ENCODE assay signal across 27 mouse cellular contexts in genomic region chr4:62277222-62277621, GRCm38 (mm10). TPM values are rescaled to one million over a fixed set of nuclear protein-coding genes. Genes with fewer than 3 reads are reported as not detected.
A peak's percentile ranks its signal among the peaks of the same experiment; 100 is the strongest.
DNase-seq lines count a peak whose midpoint lies in the region; ATAC-seq and TF ChIP-seq lines count a peak whose summit lies in the region.
"Had no signal": no experiment of that assay in that cellular context is flagged by ENCODE, and none has a peak within 500 bp of the region (broad histone marks: within the 10 kb centered on the region; RNA-seq: fewer than 3 reads in every experiment).

No protein-coding gene starts in this region.

- no peak for ATAC-seq in kidney, postnatal 0 days (replicated peaks; ENCODE audit: low FRiP score, low read depth)
- no peak for ATAC-seq in lung, embryonic 15.5 days (ENCODE audit: borderline replicate concordance, extremely low read depth, low FRiP score, low TSS enrichment)
- ATAC-seq in forebrain, embryonic 13.5 days: no peak
- ATAC-seq: forebrain, embryonic 16.5 days had no signal

- no peak overlapping the region for H3K4me3 ChIP-seq in kidney, postnatal 0 days (replicated peaks; ENCODE audit: low read depth, low read length)
- no peak overlapping the region for H3K4me3 ChIP-seq in kidney, adult 2 months (ENCODE audit: insufficient read depth, low read depth, low read length)
- no peak overlapping the region for H3K4me3 ChIP-seq in lung, embryonic 15.5 days
- H3K4me3 ChIP-seq in testis, adult 2 months (ENCODE audit: control insufficient read depth, low read depth, low read length): no peak overlapping the region
- no peak overlapping the region for H3K4me3 ChIP-seq in forebrain, embryonic 13.5 days
- H3K4me3 ChIP-seq: embryonic facial prominence, embryonic 10.5 days; limb, embryonic 13.5 days; liver, embryonic 15.5 days; myocyte; neural tube, embryonic 13.5 days had no signal

- no peak overlapping the region for H3K9ac ChIP-seq in kidney, postnatal 0 days (ENCODE audit: low read depth, low read length)
- H3K9ac ChIP-seq in lung, embryonic 15.5 days: no peak overlapping the region
- no peak overlapping the region for H3K9ac ChIP-seq in forebrain, embryonic 13.5 days
- H3K9ac ChIP-seq: hindbrain, embryonic 14.5 days; limb, embryonic 13.5 days; liver, embryonic 15.5 days; neural tube, embryonic 13.5 days had no signal

- WGBS in kidney, postnatal 0 days: 78% methylated on average over 3 of the region's 3 CpGs
- 76% methylated on average over 3 of the region's 3 CpGs for WGBS in kidney, adult 2 months
- WGBS in lung, embryonic 15.5 days: 59% methylated on average over 3 of the region's 3 CpGs
- 61% methylated on average over 3 of the region's 3 CpGs for WGBS in forebrain, embryonic 13.5 days

- TF ChIP-seq POLR2A in kidney, adult 2 months (IDR thresholded peaks at IDR 0.05; ENCODE audit: low read depth, low read length): no peak
- no peak for TF ChIP-seq POLR2A in testis, adult 2 months (IDR thresholded peaks at IDR 0.05; ENCODE audit: control insufficient read depth, low read depth, low read length)
- no peak for TF ChIP-seq POLR2A in brain, embryonic 14.5 days (IDR thresholded peaks at IDR 0.05; ENCODE audit: borderline replicate concordance, extremely low read depth, insufficient read depth, insufficient read length, poor library complexity, severe bottlenecking)

- no peak for DNase-seq in kidney, postnatal 0 days (ENCODE audit: low spot score)
- DNase-seq in kidney, adult 2 months: no peak
- no peak for DNase-seq in lung, adult 18-20 months
- no peak for DNase-seq in testis, postnatal 14 days (ENCODE audit: low spot score)
- no peak for DNase-seq in brain, embryonic 14.5 days (ENCODE audit: low read depth)
- DNase-seq: adrenal gland, postnatal 25 days; cerebellum, adult 11 months; cerebellum, adult 9-11 months; gastrocnemius, postnatal 14 days; heart, postnatal 36 days; layer of hippocampus, adult 9-11 months; midbrain, embryonic 14.5 days; retina, postnatal 1 day; right cerebral cortex, postnatal 25 days; thymus, adult 2 months; thymus, postnatal 4 days had no signal

- no peaks in the 10 kb centered on the region for H3K27me3 ChIP-seq in kidney, postnatal 0 days (ENCODE audit: insufficient read depth, low read length)
- H3K27me3 ChIP-seq in kidney, adult 2 months (replicated peaks; ENCODE audit: control insufficient read depth, insufficient read depth, low read length): no peaks in the 10 kb centered on the region
- no peaks in the 10 kb centered on the region for H3K27me3 ChIP-seq in lung, embryonic 15.5 days
- no peaks in the 10 kb centered on the region for H3K27me3 ChIP-seq in testis, adult 2 months (ENCODE audit: control insufficient read depth, insufficient read depth, low read length)
- H3K27me3 ChIP-seq in forebrain, embryonic 13.5 days: no peaks in the 10 kb centered on the region
- H3K27me3 ChIP-seq: CH12.LX; limb, embryonic 13.5 days; liver, embryonic 15.5 days; neural tube, embryonic 13.5 days had no signal

- TF ChIP-seq CTCF in kidney, postnatal 0 days (IDR thresholded peaks at IDR 0.05; ENCODE audit: low read depth): peak; percentile 23; the same call in 1 of the 2 replicates
- TF ChIP-seq CTCF in kidney, adult 2 months (conservative IDR thresholded peaks at IDR 0.05; ENCODE audit: insufficient read depth, insufficient read length, low read depth, low read length): no peak
- TF ChIP-seq CTCF in testis, adult 2 months (IDR thresholded peaks at IDR 0.05; ENCODE audit: control insufficient read depth, insufficient read depth, insufficient replicate concordance, low read depth, low read length): peak; percentile 41; the same call in 1 of the 2 replicates
- TF ChIP-seq CTCF in brain, embryonic 14.5 days (IDR thresholded peaks at IDR 0.05; ENCODE audit: borderline replicate concordance, extremely low read depth, insufficient read depth, insufficient read length): 0 out of 2 replicates have a peak, but pooled peaks have one; percentile 4

- no peak overlapping the region for H3K27ac ChIP-seq in kidney, postnatal 0 days
- no peak overlapping the region for H3K27ac ChIP-seq in kidney, adult 2 months (ENCODE audit: insufficient read depth, low read depth, low read length)
- peak overlapping the region; percentile 71; the same call in 1 of the 2 replicates for H3K27ac ChIP-seq in lung, embryonic 15.5 days
- no peak overlapping the region for H3K27ac ChIP-seq in testis, adult 2 months (ENCODE audit: control insufficient read depth, insufficient read depth, low read depth, low read length)
- H3K27ac ChIP-seq in forebrain, embryonic 13.5 days: no peak overlapping the region
- H3K27ac ChIP-seq: embryonic facial prominence, embryonic 10.5 days; hindbrain, embryonic 14.5 days; limb, embryonic 13.5 days; liver, embryonic 15.5 days; neural tube, embryonic 13.5 days had no signal

- H3K4me2 ChIP-seq in kidney, postnatal 0 days (ENCODE audit: low read length): no peak overlapping the region
- no peak overlapping the region for H3K4me2 ChIP-seq in lung, embryonic 15.5 days
- H3K4me2 ChIP-seq in forebrain, embryonic 13.5 days: no peak overlapping the region
- H3K4me2 ChIP-seq: hindbrain, embryonic 14.5 days; limb, embryonic 13.5 days; liver, embryonic 15.5 days; neural tube, embryonic 13.5 days had no signal

- no peaks in the 10 kb centered on the region; the same call in 1 of the 2 replicates for H3K4me1 ChIP-seq in kidney, postnatal 0 days (replicated peaks; ENCODE audit: insufficient read depth, low read length)
- H3K4me1 ChIP-seq in kidney, adult 2 months (ENCODE audit: control insufficient read depth, insufficient read depth, low read length): peaks cover 6% of the 10 kb centered on the region
- peaks cover 1% of the 10 kb centered on the region; the same call in 1 of the 2 replicates for H3K4me1 ChIP-seq in lung, embryonic 15.5 days
- peaks cover 5% of the 10 kb centered on the region for H3K4me1 ChIP-seq in testis, adult 2 months (ENCODE audit: control insufficient read depth, insufficient read depth, low read length)
- H3K4me1 ChIP-seq in forebrain, embryonic 13.5 days: peaks cover 6% of the 10 kb centered on the region
- H3K4me1 ChIP-seq: limb, embryonic 13.5 days had no signal

- H3K36me3 ChIP-seq in kidney, postnatal 0 days (ENCODE audit: insufficient read depth, low read length): no peaks in the 10 kb centered on the region
- H3K36me3 ChIP-seq in kidney, adult 2 months (ENCODE audit: control insufficient read depth, insufficient read depth, low read length): no peaks in the 10 kb centered on the region
- no peaks in the 10 kb centered on the region for H3K36me3 ChIP-seq in lung, embryonic 15.5 days
- H3K36me3 ChIP-seq in testis, adult 2 months (ENCODE audit: control insufficient read depth, insufficient read depth, low read length): no peaks in the 10 kb centered on the region
- H3K36me3 ChIP-seq in forebrain, embryonic 13.5 days (ENCODE audit: poor library complexity, severe bottlenecking): no peaks in the 10 kb centered on the region
- H3K36me3 ChIP-seq: embryonic facial prominence, embryonic 10.5 days; limb, embryonic 13.5 days; liver, embryonic 15.5 days; neural tube, embryonic 13.5 days had no signal

- no peaks in the 10 kb centered on the region for H3K9me3 ChIP-seq in kidney, postnatal 0 days (replicated peaks; ENCODE audit: low read length)
- H3K9me3 ChIP-seq in lung, embryonic 15.5 days: no peaks in the 10 kb centered on the region
- H3K9me3 ChIP-seq in forebrain, embryonic 13.5 days (replicated peaks): no peaks in the 10 kb centered on the region
- H3K9me3 ChIP-seq: embryonic facial prominence, embryonic 10.5 days; limb, embryonic 13.5 days; liver, embryonic 15.5 days; neural tube, embryonic 13.5 days had no signal

RNA-seq across cellular contexts. Expression of gene Slc31a2, which starts 14.9 kb away (rescaled TPM):
- polyA plus RNA-seq in kidney, postnatal 0 days (2015; fragmentation: Nextera tagmentation; extraction: Ambion mirVana): 18.1 and 19.3 TPM in 2 replicates
- polyA plus RNA-seq in kidney, adult 2 months (2012; rRNA removed): 26.6 and 33.0 TPM in 2 replicates
- 18.1 and 22.4 TPM in 2 replicates for polyA plus RNA-seq in lung, embryonic 15.5 days (2015; fragmentation: Nextera tagmentation; extraction: Ambion mirVana)
- polyA plus RNA-seq in testis, adult 2 months (2012; rRNA removed): 35.2 and 35.6 TPM in 2 replicates
- polyA plus RNA-seq in brain, embryonic 14.5 days (2012; rRNA removed): 12.0 and 12.4 TPM in 2 replicates
- 8.0 and 8.1 TPM in 2 replicates for polyA plus RNA-seq in forebrain, embryonic 13.5 days (2015; fragmentation: Nextera tagmentation; extraction: Ambion mirVana)

RNA-seq across cellular contexts. Expression of gene Zfp37, which starts 46.4 kb away (rescaled TPM):
- 6.6 and 7.0 TPM in 2 replicates for polyA plus RNA-seq in kidney, postnatal 0 days (2015; fragmentation: Nextera tagmentation; extraction: Ambion mirVana)
- polyA plus RNA-seq in kidney, adult 2 months (2012; rRNA removed): 0.26 and 0.50 TPM in 2 replicates
- polyA plus RNA-seq in lung, embryonic 15.5 days (2015; fragmentation: Nextera tagmentation; extraction: Ambion mirVana): 8.7 and 9.3 TPM in 2 replicates
- 43.6 and 59.1 TPM in 2 replicates for polyA plus RNA-seq in testis, adult 2 months (2012; rRNA removed)
- polyA plus RNA-seq in brain, embryonic 14.5 days (2012; rRNA removed): 13.8 and 21.7 TPM in 2 replicates
- 19.8 and 20.5 TPM in 2 replicates for polyA plus RNA-seq in forebrain, embryonic 13.5 days (2015; fragmentation: Nextera tagmentation; extraction: Ambion mirVana)
